Mouse (Mus musculus) midbrain, embryonic 13.5 days (tissue): ENCODE measurements around the gene Clba1. TPM values are rescaled to one million over a fixed set of nuclear protein-coding genes. Genes with fewer than 3 reads are reported as not detected.

Experiments used
- ATAC-seq: fragments of 200-750 bp; cut with Nextera tagmentation; 2 replicates; pipeline ENCODE4 v1.8.0; 2017; ENCODE audit warnings: mild to moderate bottlenecking, moderate TSS enrichment, moderate library complexity
- H3K27ac ChIP-seq: fragments of 300-500 bp; sonication (generic); 2 replicates; pipeline ENCODE4 v1.5.1; 2015; ENCODE audit warnings: inconsistent platforms, mild to moderate bottlenecking, moderate library complexity
- H3K27me3 ChIP-seq: fragments of 300-500 bp; sonication (generic); 2 replicates; pipeline ENCODE4 v1.6.1; 2015; ENCODE audit warnings: mild to moderate bottlenecking, inconsistent platforms
- H3K36me3 ChIP-seq: fragments of 300-500 bp; sonication (generic); 2 replicates; pipeline ENCODE4 v1.6.1; 2015; ENCODE audit warnings: mild to moderate bottlenecking, inconsistent platforms
- H3K4me1 ChIP-seq: fragments of 300-500 bp; sonication (generic); replicated peaks from 2 replicates; pipeline ENCODE4 v1.6.1; 2015; ENCODE audit warnings: inconsistent platforms
- H3K4me2 ChIP-seq: fragments of 300-500 bp; sonication (generic); replicated peaks from 2 replicates; pipeline ENCODE4 v1.6.1; 2015; ENCODE audit warnings: moderate library complexity, mild to moderate bottlenecking, inconsistent platforms
- H3K4me3 ChIP-seq: fragments of 300-500 bp; sonication (generic); replicated peaks from 2 replicates; pipeline ENCODE4 v1.5.1; 2015; ENCODE audit warnings: mild to moderate bottlenecking, inconsistent platforms
- H3K9ac ChIP-seq: fragments of 300-500 bp; sonication (generic); replicated peaks from 2 replicates; pipeline ENCODE4 v1.6.1; 2015; ENCODE audit warnings: mild to moderate bottlenecking, inconsistent platforms
- H3K9me3 ChIP-seq: fragments of 300-500 bp; sonication (generic); 2 replicates; pipeline ENCODE4 v1.6.1; 2016; ENCODE audit warnings: mild to moderate bottlenecking, inconsistent platforms
- WGBS: fragments of 180-500 bp; shearing (Covaris S2); methylation state at CpG from one replicate; pipeline ENCODE4 v1.1.7; 2015; 5-methylcytosine and 5-hydroxymethylcytosine counted together
- polyA plus RNA-seq: library from polyadenylated mRNA; unstranded; fragments of >200 nt; fragmentation: Nextera tagmentation; extraction: Ambion mirVana; gene quantifications from 2 replicates; pipeline ENCODE4 v1.2.1, GENCODE M21; 2015

The Clba1 gene
- 19.4 and 22.7 TPM in 2 replicates for polyA plus RNA-seq

GRCm38 (mm10) chr12:112808587-112809364 is at the start of gene Clba1:
Clba1 (plus strand) TSS chr12:112808937.
- peak; percentile 95 for ATAC-seq
- H3K4me1 ChIP-seq, result peaks cover 23% of the 10 kb centered on the region
- peaks cover 25% of the 10 kb centered on the region for H3K36me3 ChIP-seq
- peak within 1 kb of the TSS; percentile 84 for H3K27ac ChIP-seq
- peak within 1 kb of the TSS; percentile 69 for H3K4me3 ChIP-seq
- no peaks in the 10 kb centered on the region for H3K9me3 ChIP-seq
- H3K4me2 ChIP-seq, result peak within 1 kb of the TSS; percentile 97
- peaks cover 17% of the 10 kb centered on the region for H3K27me3 ChIP-seq
- H3K9ac ChIP-seq, result peak within 1 kb of the TSS; percentile 83
- under 1% methylated on average over 64 of the region's 64 CpGs for WGBS

DNA sequence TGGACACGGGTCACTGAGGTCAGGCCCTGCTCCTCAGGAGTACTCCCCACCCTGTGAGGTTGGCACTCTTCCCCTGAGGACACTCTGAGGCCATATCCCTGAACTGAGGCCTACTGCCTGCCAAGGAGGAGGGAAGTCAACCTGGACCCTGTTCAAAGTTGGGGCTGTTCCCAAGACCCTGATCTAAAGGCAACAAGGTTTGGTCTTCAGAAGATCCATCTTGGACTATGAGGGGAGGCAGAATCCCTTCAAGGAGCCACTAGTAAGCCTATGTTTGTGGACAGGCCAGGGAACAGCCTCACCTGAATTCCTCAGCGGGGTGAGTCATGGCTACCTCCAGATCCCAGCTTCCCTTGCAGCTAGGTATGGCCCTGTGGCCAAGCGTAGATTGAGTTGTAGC is 49.3 kb upstream of the Clba1 start:
- Histone ChIP-seq H3K4me2 (no peak overlapping the region), H3K4me3 (no peak overlapping the region), H3K9me3 (0 out of 2 replicates have a peak, but pooled peaks cover 3% of the 10 kb centered on the region), H3K27me3 (no peaks in the 10 kb centered on the region), H3K36me3 (no peaks in the 10 kb centered on the region), H3K27ac (no peak overlapping the region), H3K9ac (no peak overlapping the region), H3K4me1 (no peaks in the 10 kb centered on the region)
- no peak for ATAC-seq
- 78% methylated on average over 3 of the region's 3 CpGs for WGBS

- Histone ChIP-seq H3K36me3 (no peaks in the 10 kb centered on the region), H3K4me3 (no peak within 1 kb of the TSS), H3K4me1 (no peaks in the 10 kb centered on the region), H3K9ac (no peak within 1 kb of the TSS), H3K4me2 (no peak within 1 kb of the TSS), H3K27me3 (no peaks in the 10 kb centered on the region), H3K9me3 (0 out of 2 replicates have a peak, but pooled peaks cover 3% of the 10 kb centered on the region), H3K27ac (no peak within 1 kb of the TSS)
- WGBS, result 38% methylated on average over 4 of the region's 4 CpGs
- ATAC-seq, result no peak
These were observed 48.4 kb upstream of the Clba1 start, which contains the start of gene Pld4 for GRCm38 (mm10) chr12:112760154-112760926. Pld4 (plus strand) TSS chr12:112760655.

GRCm38 (mm10) chr12:112761411-112761810 is 47.3 kb upstream of the Clba1 start:
- H3K4me3 ChIP-seq, result no peak overlapping the region
- no peaks in the 10 kb centered on the region for H3K36me3 ChIP-seq
- no peaks in the 10 kb centered on the region for H3K27me3 ChIP-seq
- H3K27ac ChIP-seq, result no peak overlapping the region
- no peak overlapping the region for H3K4me2 ChIP-seq
- 92% methylated on average over 4 of the region's 4 CpGs for WGBS
- H3K4me1 ChIP-seq, result no peaks in the 10 kb centered on the region
- 0 out of 2 replicates have a peak, but pooled peaks cover 3% of the 10 kb centered on the region for H3K9me3 ChIP-seq
- no peak overlapping the region for H3K9ac ChIP-seq
- no peak for ATAC-seq

- no peak overlapping the region for H3K27ac ChIP-seq
- H3K27me3 ChIP-seq, result no peaks in the 10 kb centered on the region
- ATAC-seq, result no peak
- no peak overlapping the region for H3K9ac ChIP-seq
- 84% methylated on average over 3 of the region's 3 CpGs for WGBS
- H3K36me3 ChIP-seq, result no peaks in the 10 kb centered on the region
- H3K4me3 ChIP-seq, result no peak overlapping the region
- H3K4me1 ChIP-seq, result no peaks in the 10 kb centered on the region
- no peak overlapping the region for H3K4me2 ChIP-seq
- no peaks in the 10 kb centered on the region for H3K9me3 ChIP-seq
These were observed 46.7 kb upstream of the Clba1 start for GRCm38 (mm10) chr12:112762018-112762417.

DNA sequence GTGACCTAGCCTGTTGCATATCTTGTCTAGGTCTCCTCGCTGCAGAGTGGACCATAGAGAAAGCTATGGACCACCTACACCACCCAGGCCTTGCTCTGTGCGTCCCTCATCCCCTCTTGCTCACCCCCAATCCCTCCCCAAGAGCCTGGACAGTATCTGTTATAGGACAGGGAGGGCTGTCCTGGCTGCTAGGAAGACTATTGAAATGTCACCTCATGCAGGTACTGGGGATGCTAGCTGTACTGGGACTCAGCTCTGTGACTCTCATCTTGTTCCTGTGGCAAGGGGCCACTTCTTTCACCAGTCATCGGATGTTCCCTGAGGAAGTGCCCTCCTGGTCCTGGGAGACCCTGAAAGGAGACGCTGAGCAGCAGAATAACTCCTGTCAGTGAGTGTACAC is 45.6 kb upstream of the Clba1 start:
- Histone ChIP-seq H3K9ac (no peak overlapping the region), H3K27me3 (no peaks in the 10 kb centered on the region), H3K4me2 (no peak overlapping the region), H3K27ac (no peak overlapping the region), H3K9me3 (no peaks in the 10 kb centered on the region), H3K4me3 (no peak overlapping the region), H3K36me3 (no peaks in the 10 kb centered on the region), H3K4me1 (no peaks in the 10 kb centered on the region)
- WGBS, result 81% methylated on average over 4 of the region's 4 CpGs
- ATAC-seq, result no peak

GRCm38 (mm10) chr12:112764141-112764540 is 44.6 kb upstream of the Clba1 start:
- ATAC-seq, result no peak
- no peak overlapping the region for H3K9ac ChIP-seq
- H3K4me2 ChIP-seq, result no peak overlapping the region
- H3K36me3 ChIP-seq, result no peaks in the 10 kb centered on the region
- H3K27ac ChIP-seq, result no peak overlapping the region
- no peaks in the 10 kb centered on the region for H3K27me3 ChIP-seq
- 86% methylated on average over 5 of the region's 5 CpGs for WGBS
- H3K9me3 ChIP-seq, result no peaks in the 10 kb centered on the region
- no peak overlapping the region for H3K4me3 ChIP-seq
- no peaks in the 10 kb centered on the region for H3K4me1 ChIP-seq

GRCm38 (mm10) chr12:112764991-112765390 is 43.7 kb upstream of the Clba1 start:
- no peak overlapping the region for H3K27ac ChIP-seq
- no peak overlapping the region for H3K4me3 ChIP-seq
- no peak overlapping the region for H3K4me2 ChIP-seq
- WGBS, result 84% methylated on average over 7 of the region's 7 CpGs
- no peaks in the 10 kb centered on the region for H3K27me3 ChIP-seq
- H3K4me1 ChIP-seq, result no peaks in the 10 kb centered on the region
- H3K36me3 ChIP-seq, result no peaks in the 10 kb centered on the region
- no peaks in the 10 kb centered on the region for H3K9me3 ChIP-seq
- no peak overlapping the region for H3K9ac ChIP-seq
- no peak for ATAC-seq

- Histone ChIP-seq H3K27ac (no peak overlapping the region), H3K4me1 (no peaks in the 10 kb centered on the region), H3K9ac (no peak overlapping the region), H3K27me3 (no peaks in the 10 kb centered on the region), H3K4me2 (no peak overlapping the region), H3K4me3 (no peak overlapping the region), H3K36me3 (no peaks in the 10 kb centered on the region), H3K9me3 (no peaks in the 10 kb centered on the region)
- 90% methylated on average over 7 of the region's 7 CpGs for WGBS
- ATAC-seq, result no peak
These were observed 42.2 kb upstream of the Clba1 start for GRCm38 (mm10) chr12:112766586-112766985.

DNA sequence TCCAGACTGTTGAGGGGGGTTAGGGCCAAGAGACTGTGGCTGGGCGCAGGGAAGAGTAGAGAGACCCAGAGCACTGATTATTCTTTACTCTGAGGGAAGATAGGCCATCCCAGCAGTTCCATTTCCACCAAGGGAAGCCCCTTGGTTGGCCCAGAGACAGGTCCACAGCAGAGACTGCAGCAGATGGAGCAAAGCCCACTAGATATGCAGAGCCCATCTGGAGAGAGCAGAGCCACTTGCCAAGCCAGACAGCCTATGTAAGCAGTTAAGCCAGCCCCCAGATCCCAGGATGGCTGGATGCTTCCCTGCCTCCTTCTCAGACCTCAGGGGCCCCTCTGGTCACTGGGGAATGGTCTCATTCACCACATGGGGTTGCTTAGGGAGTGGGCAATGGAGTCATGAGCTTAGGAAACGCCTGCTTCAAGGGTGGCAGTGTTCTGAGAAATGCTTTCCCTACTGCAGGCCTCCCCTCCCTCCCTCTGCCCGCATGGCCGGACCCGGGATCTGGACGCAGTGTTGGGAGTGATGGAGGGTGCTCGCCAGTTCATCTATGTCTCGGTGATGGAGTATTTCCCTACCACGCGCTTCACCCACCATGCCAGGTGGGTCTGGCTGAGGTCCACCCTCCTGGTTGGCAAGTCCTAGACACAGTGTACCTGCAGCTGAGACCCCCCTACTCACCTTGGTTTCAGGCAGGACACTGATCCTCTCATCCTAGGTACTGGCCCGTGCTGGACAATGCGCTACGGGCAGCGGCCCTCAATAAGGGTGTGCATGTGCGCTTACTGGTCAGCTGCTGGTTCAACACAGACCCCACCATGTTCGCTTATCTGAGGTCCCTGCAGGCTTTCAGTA is 41.5 kb upstream of the Clba1 start:
- H3K4me3 ChIP-seq, result no peak overlapping the region
- no peaks in the 10 kb centered on the region for H3K36me3 ChIP-seq
- no peak overlapping the region for H3K4me2 ChIP-seq
- no peaks in the 10 kb centered on the region for H3K9me3 ChIP-seq
- WGBS, result 91% methylated on average over 16 of the region's 16 CpGs
- no peak overlapping the region for H3K27ac ChIP-seq
- H3K4me1 ChIP-seq, result no peaks in the 10 kb centered on the region
- no peak for ATAC-seq
- H3K27me3 ChIP-seq, result no peaks in the 10 kb centered on the region
- no peak overlapping the region for H3K9ac ChIP-seq

DNA sequence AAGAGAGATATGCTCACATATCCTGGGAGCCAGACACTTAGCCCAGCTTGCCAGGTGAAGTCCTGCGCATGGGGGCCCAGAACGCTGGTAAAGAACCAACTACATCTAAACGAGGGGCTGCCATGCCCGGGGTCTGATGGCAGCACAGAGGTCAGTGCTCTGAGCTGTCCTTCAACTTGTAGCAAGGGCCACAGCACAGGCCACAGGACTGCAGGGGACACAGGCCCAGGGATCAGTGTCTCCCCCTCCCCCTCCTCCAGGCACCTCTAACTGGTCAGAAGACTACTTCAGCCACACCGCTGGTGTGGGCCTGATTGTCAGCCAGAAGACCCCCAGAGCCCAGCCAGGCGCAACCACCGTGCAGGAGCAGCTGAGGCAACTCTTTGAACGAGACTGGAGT is 40.6 kb upstream of the Clba1 start:
- H3K27ac ChIP-seq, result no peak overlapping the region
- no peaks in the 10 kb centered on the region for H3K27me3 ChIP-seq
- H3K4me2 ChIP-seq, result no peak overlapping the region
- no peak overlapping the region for H3K4me3 ChIP-seq
- no peaks in the 10 kb centered on the region for H3K4me1 ChIP-seq
- H3K9ac ChIP-seq, result no peak overlapping the region
- no peaks in the 10 kb centered on the region for H3K9me3 ChIP-seq
- 91% methylated on average over 8 of the region's 8 CpGs for WGBS
- ATAC-seq, result no peak
- no peaks in the 10 kb centered on the region for H3K36me3 ChIP-seq
